Mouse (Mus musculus) myocyte (in vitro differentiated cells): ENCODE measurements around the gene Adam17.

Source experiments
- E2F4 ChIP-seq: IDR thresholded peaks from one replicate; pipeline ENCODE4 v1.6.1; 2011; ENCODE audit warnings: mild to moderate bottlenecking, control low read depth, moderate library complexity; ENCODE audit not compliant: insufficient read depth
- MYOD1 ChIP-seq, 3 experiments: IDR thresholded peaks; one replicate each; pipeline ENCODE4 v1.6.1; 2011; ENCODE audit warnings: control low read depth in 2 of 3, low read depth in 2 of 3, mild to moderate bottlenecking in 2 of 3, moderate library complexity in 1 of 3; ENCODE audit not compliant: insufficient read length in 2 of 3, control insufficient read depth in 1 of 3
- MYOG ChIP-seq, 3 experiments: IDR thresholded peaks; one replicate each; pipeline ENCODE4 v1.6.1; 2011; ENCODE audit warnings: control low read depth in 2 of 3, low read depth in 2 of 3, mild to moderate bottlenecking in 2 of 3; ENCODE audit not compliant: insufficient read length in 2 of 3, control insufficient read depth in 1 of 3, insufficient read depth in 1 of 3
- POLR2A ChIP-seq: IDR thresholded peaks from one replicate; pipeline ENCODE4 v1.6.1; 2011; ENCODE audit warnings: low read depth, mild to moderate bottlenecking, control low read depth, moderate library complexity; ENCODE audit not compliant: insufficient read length
- POLR2AphosphoS2 ChIP-seq: IDR thresholded peaks from one replicate; pipeline ENCODE4 v1.6.1; 2011; ENCODE audit warnings: low read depth, control low read depth; ENCODE audit not compliant: insufficient read length
- SRF ChIP-seq: IDR thresholded peaks from one replicate; pipeline ENCODE4 v1.6.1; 2011; ENCODE audit warnings: low read depth; ENCODE audit not compliant: control insufficient read depth, insufficient read length
- TCF12 ChIP-seq: IDR thresholded peaks from one replicate; pipeline ENCODE4 v1.6.1; 2011; ENCODE audit warnings: mild to moderate bottlenecking, control low read depth; ENCODE audit not compliant: poor library complexity, insufficient read depth, severe bottlenecking
- TCF3 ChIP-seq: IDR thresholded peaks from one replicate; pipeline ENCODE4 v1.6.1; 2011; ENCODE audit warnings: low read depth, control low read depth; ENCODE audit not compliant: insufficient read length
- USF1 ChIP-seq: IDR thresholded peaks from one replicate; pipeline ENCODE4 v1.6.1; 2011; ENCODE audit warnings: low read depth, mild to moderate bottlenecking, control low read depth, moderate library complexity

- no peak for TF ChIP-seq SRF
- TF ChIP-seq TCF12 = no peak
- no peak for TF ChIP-seq POLR2A
- no peak for TF ChIP-seq USF1
- no peak for TF ChIP-seq MYOG (IDR thresholded peaks at IDR 0.05; ENCODE audit: control insufficient read depth in 1 of 3, insufficient read depth in 1 of 3, insufficient read length in 2 of 3, low read depth in 2 of 3)
- TF ChIP-seq POLR2AphosphoS2 = no peak
- no peak for TF ChIP-seq E2F4
- no peak for TF ChIP-seq MYOD1 (IDR thresholded peaks at IDR 0.05; ENCODE audit: control insufficient read depth in 1 of 3, insufficient read length in 2 of 3, low read depth in 2 of 3)
- TF ChIP-seq TCF3 = no peak
Measured at GRCm38 (mm10) chr12:21350113-21350876, 23.1 kb downstream of the Adam17 start.
